Mouse (Mus musculus): ENCODE results near the gene Arsb.

- no peak for TF ChIP-seq CTCF (IDR thresholded peaks at IDR 0.05; ENCODE audit: control insufficient read depth, insufficient read depth, insufficient read length)
- TF ChIP-seq CEBPB (IDR thresholded peaks at IDR 0.05; ENCODE audit: low read depth) = no peak
- TF ChIP-seq MYOD1 (IDR thresholded peaks at IDR 0.05; ENCODE audit: control insufficient read depth, insufficient read length, low read depth) = no peak
- TF ChIP-seq USF1 (IDR thresholded peaks at IDR 0.05; ENCODE audit: low read depth) = no peak
Measured at GRCm38 (mm10) chr13:93950996-93951395, 179.6 kb downstream of the Arsb start.
